Mouse (Mus musculus) testis, adult 2 months (tissue): Measurements from ENCODE around the gene Tnfrsf9. TPM values are rescaled to one million over a fixed set of nuclear protein-coding genes. Genes with fewer than 3 reads are reported as not detected.
"Not testable (repeated sequence)": the region's sequence is repeated elsewhere in the genome, so short reads cannot be mapped to it uniquely, and the experiment has no call there.

ENCODE experiments used
- H3K27ac ChIP-seq: fragments of 200-500 bp; 2 replicates; pipeline ENCODE4 v1.5.1; 2012; ENCODE audit warnings: low read depth, low read length; ENCODE audit not compliant: control insufficient read depth, insufficient read depth
- H3K27me3 ChIP-seq: fragments of 200-500 bp; 2 replicates; pipeline ENCODE4 v1.6.1; 2012; ENCODE audit warnings: mild to moderate bottlenecking, low read length, moderate library complexity; ENCODE audit not compliant: control insufficient read depth, insufficient read depth
- H3K36me3 ChIP-seq: fragments of 200-500 bp; 2 replicates; pipeline ENCODE4 v1.6.1; 2012; ENCODE audit warnings: mild to moderate bottlenecking, low read length; ENCODE audit not compliant: control insufficient read depth, insufficient read depth
- H3K4me1 ChIP-seq: fragments of 200-500 bp; 2 replicates; pipeline ENCODE4 v1.6.1; 2012; ENCODE audit warnings: low read length; ENCODE audit not compliant: control insufficient read depth, insufficient read depth
- H3K4me3 ChIP-seq: fragments of 200-500 bp; 2 replicates; pipeline ENCODE4 v1.5.1; 2012; ENCODE audit warnings: low read depth, mild to moderate bottlenecking, low read length, moderate library complexity, mixed read lengths; ENCODE audit not compliant: control insufficient read depth
- CTCF ChIP-seq: fragments of 200-500 bp; IDR thresholded peaks from 2 replicates; pipeline ENCODE4 v1.5.1; 2012; ENCODE audit warnings: low read depth, mild to moderate bottlenecking, inconsistent platforms, low read length, moderate library complexity; ENCODE audit not compliant: control insufficient read depth, insufficient read depth, insufficient replicate concordance
- POLR2A ChIP-seq: fragments of 200-500 bp; IDR thresholded peaks from 2 replicates; pipeline ENCODE4 v1.6.1; 2012; ENCODE audit warnings: low read depth, mild to moderate bottlenecking, inconsistent platforms, low read length, moderate library complexity; ENCODE audit not compliant: control insufficient read depth
- polyA plus RNA-seq: library from polyadenylated mRNA; depleted of rRNA; stranded (reverse); fragments of >200 nt; gene quantifications from 2 replicates; pipeline ENCODE4 v1.2.3, GENCODE M21; 2012

Tnfrsf9 gene
- polyA plus RNA-seq, 1 experiment, result 3.1 TPM

DNA sequence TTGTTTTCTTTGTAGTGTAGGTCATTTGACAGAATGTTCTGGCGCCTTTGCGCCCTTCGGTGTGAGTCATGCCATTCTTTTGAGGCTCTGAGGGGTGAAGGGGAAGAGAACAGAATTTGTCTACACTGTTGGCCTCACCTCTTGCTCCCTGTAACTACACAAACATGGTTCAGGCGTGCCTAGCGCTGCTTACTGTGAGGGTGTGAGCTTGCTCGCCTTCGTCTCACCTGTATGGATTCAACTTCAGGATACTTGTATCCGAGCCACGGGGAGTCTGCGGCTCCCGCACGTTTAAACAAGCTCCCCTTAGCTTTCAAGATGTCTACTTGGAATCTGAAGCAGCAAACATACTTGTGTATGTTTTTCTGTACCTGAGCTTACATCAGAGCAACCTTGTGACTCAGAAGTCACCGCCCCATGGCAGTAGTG, 43.4 kb upstream of the Tnfrsf9 start:
- H3K27ac ChIP-seq, result peak overlapping the region; percentile 79
- H3K27me3 ChIP-seq, result no peaks in the 10 kb centered on the region
- H3K4me3 ChIP-seq, result no peak overlapping the region
- H3K36me3 ChIP-seq, result peaks cover 2% of the 10 kb centered on the region
- peaks cover 14% of the 10 kb centered on the region for H3K4me1 ChIP-seq
- TF ChIP-seq POLR2A, result no peak
- TF ChIP-seq CTCF, result no peak

DNA sequence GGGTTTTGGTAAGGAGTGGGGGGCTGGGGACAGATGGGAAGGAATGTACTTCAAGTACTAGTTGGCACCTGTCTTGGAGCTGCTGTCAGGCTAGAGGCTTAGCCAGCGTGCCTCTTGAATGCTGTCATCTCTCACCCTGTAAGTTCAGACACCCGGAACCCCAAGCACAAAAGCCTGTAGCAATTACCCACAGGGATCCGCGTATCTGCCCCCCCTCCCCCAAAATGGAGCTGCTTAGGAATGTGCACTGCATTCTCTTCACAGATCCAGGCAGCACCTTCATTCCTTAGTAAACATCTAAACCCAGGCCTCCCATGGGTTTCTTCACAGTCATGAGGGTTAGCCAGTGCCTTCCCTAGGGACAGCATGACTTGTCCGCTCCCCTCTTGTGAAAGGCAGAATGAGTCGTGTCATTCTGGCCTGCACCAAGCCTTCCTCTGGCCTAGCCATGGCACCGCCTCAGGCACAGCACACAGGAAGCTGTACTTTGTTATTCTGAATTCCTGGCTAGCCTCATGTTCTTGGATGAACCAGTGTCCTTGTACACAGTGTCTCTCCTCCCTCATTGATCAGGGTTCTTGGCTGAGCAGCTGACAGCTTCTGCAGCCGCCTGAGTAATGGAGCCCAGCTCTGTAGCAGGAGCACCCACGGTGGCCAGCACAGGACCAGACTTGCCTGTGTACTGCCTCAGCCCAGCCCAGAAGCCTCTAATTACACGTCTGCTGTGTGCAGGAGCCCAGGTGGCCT, 42.8 kb upstream of the Tnfrsf9 start:
- H3K36me3 ChIP-seq, result no peaks in the 10 kb centered on the region
- TF ChIP-seq CTCF (no peak), POLR2A (no peak)
- no peak overlapping the region for H3K4me3 ChIP-seq
- H3K27ac ChIP-seq, result peak overlapping the region; percentile 79
- H3K27me3 ChIP-seq, result no peaks in the 10 kb centered on the region
- H3K4me1 ChIP-seq, result peaks cover 14% of the 10 kb centered on the region

DNA sequence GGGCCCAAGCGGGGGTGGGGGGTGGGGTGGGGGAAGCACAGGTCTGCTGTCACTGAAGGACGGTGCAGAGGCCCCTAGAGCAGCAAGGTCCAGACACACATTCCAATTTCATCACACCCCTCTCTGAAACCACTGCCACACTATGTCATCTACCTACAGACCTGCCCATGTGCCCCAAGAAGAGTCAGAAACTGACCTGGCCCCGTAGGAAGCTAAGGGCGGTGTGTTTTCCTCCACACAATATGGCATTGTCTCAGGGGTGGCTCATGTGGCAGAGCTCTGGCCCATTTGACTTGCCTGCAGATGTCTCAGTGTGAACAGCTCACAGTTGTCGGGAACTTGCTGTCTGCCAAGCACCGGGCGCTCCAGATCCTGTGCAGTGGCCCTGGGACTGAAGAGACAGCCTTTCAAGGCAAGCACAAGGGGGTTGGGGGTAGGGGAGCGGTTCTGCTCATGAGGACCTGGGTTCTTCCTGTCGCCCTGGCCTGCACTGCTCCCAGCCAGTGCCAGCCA, 42.2 kb upstream of the Tnfrsf9 start:
- no peaks in the 10 kb centered on the region for H3K27me3 ChIP-seq
- TF ChIP-seq POLR2A (no peak), CTCF (no peak)
- peaks cover 14% of the 10 kb centered on the region for H3K4me1 ChIP-seq
- no peaks in the 10 kb centered on the region for H3K36me3 ChIP-seq
- no peak overlapping the region for H3K4me3 ChIP-seq
- peak overlapping the region; percentile 50 for H3K27ac ChIP-seq

DNA sequence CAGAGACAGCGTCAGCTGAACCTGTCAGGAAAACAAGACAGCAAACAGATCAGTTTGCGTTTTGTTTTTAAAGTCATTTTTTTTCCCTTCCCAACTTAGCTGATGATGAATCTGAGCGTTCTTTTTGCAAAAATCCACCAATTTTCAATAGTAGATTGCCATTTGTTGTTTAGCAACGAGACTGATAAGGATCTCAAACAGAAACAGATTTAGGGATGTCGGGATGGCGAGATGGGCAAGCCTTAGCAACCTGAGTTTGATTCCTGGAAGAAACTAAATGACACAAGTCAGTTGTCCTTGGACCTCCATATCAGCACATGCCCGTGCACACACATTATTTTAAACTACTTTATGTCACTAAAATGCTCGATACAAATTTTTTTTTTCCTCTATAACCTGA, 41.7 kb upstream of the Tnfrsf9 start:
- Histone ChIP-seq H3K36me3 (no peaks in the 10 kb centered on the region), H3K27me3 (no peaks in the 10 kb centered on the region), H3K4me3 (no peak overlapping the region), H3K27ac (peak overlapping the region; percentile 50), H3K4me1 (peaks cover 14% of the 10 kb centered on the region)
- TF ChIP-seq CTCF, result no peak
- no peak for TF ChIP-seq POLR2A

DNA sequence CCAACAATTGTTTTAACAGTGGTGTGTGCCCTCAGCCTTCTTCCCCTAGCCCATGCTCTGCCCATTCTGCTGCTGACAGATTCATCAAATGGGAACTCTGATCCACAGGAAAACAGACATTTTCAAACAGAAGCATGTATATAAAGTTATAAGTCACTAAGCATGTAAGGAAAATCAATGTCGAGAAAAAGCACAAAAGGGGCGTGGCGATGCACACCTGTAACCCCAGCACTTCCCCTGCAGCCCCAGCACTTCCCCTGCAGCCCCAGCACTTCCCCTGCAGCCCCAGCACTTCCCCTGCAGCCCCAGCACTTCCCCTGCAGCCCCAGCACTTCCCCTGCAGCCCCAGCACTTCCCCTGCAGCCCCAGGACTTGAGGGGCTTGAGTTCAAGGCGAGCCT, 39.9 kb upstream of the Tnfrsf9 start:
- H3K27me3 ChIP-seq, H3K4me3 ChIP-seq, H3K36me3 ChIP-seq, H3K27ac ChIP-seq: not testable (repeated sequence)
- peaks cover 28% of the 10 kb centered on the region for H3K4me1 ChIP-seq

DNA sequence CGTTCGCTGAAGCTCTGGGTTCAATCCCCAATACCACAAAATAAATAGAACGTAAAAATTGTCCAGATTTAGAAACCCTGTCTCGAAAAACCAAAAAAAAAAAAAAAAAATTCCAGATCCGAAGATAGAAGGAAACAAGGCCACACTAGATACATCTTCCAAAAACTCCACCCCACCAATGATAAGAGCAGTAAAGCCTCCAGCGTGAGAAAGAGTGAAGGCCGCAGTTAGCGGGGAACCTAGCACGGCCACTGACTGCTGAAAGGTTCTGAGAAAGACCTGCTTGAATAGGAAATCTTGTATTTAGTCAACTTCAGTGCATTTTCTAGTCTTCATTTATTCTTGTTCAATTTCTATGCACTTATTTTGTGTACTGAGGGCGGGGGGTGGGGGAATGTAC, 39.0 kb upstream of the Tnfrsf9 start:
- H3K27ac ChIP-seq, result peak overlapping the region; percentile 66; the same call in 1 of the 2 replicates
- TF ChIP-seq POLR2A, result no peak
- no peak for TF ChIP-seq CTCF

DNA sequence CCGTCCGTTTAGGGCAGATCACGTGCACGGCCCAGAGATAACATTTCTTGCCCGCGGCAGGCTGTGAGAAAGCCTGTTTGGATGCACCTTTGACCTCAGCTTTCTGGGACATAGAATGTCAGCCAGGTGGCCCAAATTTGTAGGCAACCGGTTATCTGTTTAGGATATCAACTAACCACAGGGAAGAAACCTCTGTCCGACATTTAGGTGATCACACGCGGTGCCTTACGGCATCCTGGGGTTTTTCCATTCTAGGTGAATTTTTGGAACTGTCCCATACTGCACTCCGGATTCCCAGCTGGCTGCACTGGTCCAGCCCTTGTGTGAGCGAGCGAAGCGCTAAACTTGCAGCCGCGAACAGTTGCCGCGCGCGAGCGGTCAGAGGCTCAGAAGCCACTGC, 34.7 kb upstream of the Tnfrsf9 start:
- Histone ChIP-seq H3K36me3 (no peaks in the 10 kb centered on the region), H3K4me1 (peaks cover 31% of the 10 kb centered on the region), H3K27me3 (peaks cover 4% of the 10 kb centered on the region), H3K27ac (no peak overlapping the region), H3K4me3 (peak overlapping the region; percentile 73)
- TF ChIP-seq POLR2A (no peak), CTCF (no peak)

More for the DNA sequence above, 39.0 kb upstream of the Tnfrsf9 start:
- Histone ChIP-seq H3K36me3 (no peaks in the 10 kb centered on the region), H3K4me3 (no peak overlapping the region), H3K27me3 (peaks cover 4% of the 10 kb centered on the region), H3K4me1 (peaks cover 33% of the 10 kb centered on the region)
